Mouse (Mus musculus): ENCODE data around the gene Stac3.

Stac3 gene

GRCm38 (mm10) chr10:127500894-127501893 lies at the start of gene Stac3:
Stac3 (plus strand) TSS chr10:127501686.
- no peak for DNase-seq (ENCODE audit: low spot score)

GRCm38 (mm10) chr10:127453701-127454100 lies 47.8 kb upstream of the Stac3 start:
- no peak for DNase-seq (ENCODE audit: low spot score)

GRCm38 (mm10) chr10:127462411-127463096 lies 38.9 kb upstream of the Stac3 start:
- DNase-seq (ENCODE audit: low spot score) = no peak

- peak; percentile 12 for DNase-seq (ENCODE audit: low spot score)
Measured at GRCm38 (mm10) chr10:127471281-127471988, 30.1 kb upstream of the Stac3 start.

- no peak for DNase-seq (ENCODE audit: low spot score)
Measured at GRCm38 (mm10) chr10:127472722-127473121, 28.8 kb upstream of the Stac3 start.

GRCm38 (mm10) chr10:127475175-127475574 lies 26.3 kb upstream of the Stac3 start:
- no peak for DNase-seq (ENCODE audit: low spot score)

GRCm38 (mm10) chr10:127476541-127476940 lies 24.9 kb upstream of the Stac3 start:
- DNase-seq (ENCODE audit: low spot score) = no peak

GRCm38 (mm10) chr10:127477301-127477700 lies 24.2 kb upstream of the Stac3 start:
- DNase-seq (ENCODE audit: low spot score) = no peak

- peak; percentile 44 for DNase-seq (ENCODE audit: low spot score)
Measured at GRCm38 (mm10) chr10:127479131-127479530, 22.4 kb upstream of the Stac3 start.

- DNase-seq (ENCODE audit: low spot score) = no peak
Measured at GRCm38 (mm10) chr10:127480833-127481813, 20.4 kb upstream of the Stac3 start.

- DNase-seq (ENCODE audit: low spot score) = no peak
Measured at GRCm38 (mm10) chr10:127485235-127485634, 16.3 kb upstream of the Stac3 start.

GRCm38 (mm10) chr10:127488856-127489255 lies 12.6 kb upstream of the Stac3 start:
- no peak for DNase-seq (ENCODE audit: low spot score)

GRCm38 (mm10) chr10:127490160-127491127 lies 11.0 kb upstream of the Stac3 start:
- DNase-seq (ENCODE audit: low spot score) = no peak

- DNase-seq (ENCODE audit: low spot score) = no peak
Measured at GRCm38 (mm10) chr10:127491128-127491512, 10.4 kb upstream of the Stac3 start.

- DNase-seq (ENCODE audit: low spot score) = no peak
Measured at GRCm38 (mm10) chr10:127492118-127492517, 9.4 kb upstream of the Stac3 start.

- DNase-seq (ENCODE audit: low spot score) = no peak
Measured at GRCm38 (mm10) chr10:127496156-127496555, 5.3 kb upstream of the Stac3 start.

GRCm38 (mm10) chr10:127499516-127499915 lies 2.0 kb upstream of the Stac3 start:
- no peak for DNase-seq (ENCODE audit: low spot score)

GRCm38 (mm10) chr10:127500042-127500441 lies 1.4 kb upstream of the Stac3 start:
- no peak for DNase-seq (ENCODE audit: low spot score)

- DNase-seq (ENCODE audit: low spot score) = peak; percentile 87
Measured at GRCm38 (mm10) chr10:127508239-127508638, 6.8 kb downstream of the Stac3 start.
